In genomic region chr11:102211936-102212341, GRCm38 (mm10) we compare ENCODE assay signal across 11 mouse cellular contexts. TPM values are rescaled to one million over a fixed set of nuclear protein-coding genes. Genes with fewer than 3 reads are reported as not detected.
A peak's percentile ranks its signal among the peaks of the same experiment; 100 is the strongest.
DNase-seq lines count a peak whose midpoint lies in the region; ATAC-seq and TF ChIP-seq lines count a peak whose summit lies in the region.
"Had no signal": no experiment of that assay in that cellular context is flagged by ENCODE, and none has a peak within 500 bp of the region (broad histone marks: within the 10 kb centered on the region; RNA-seq: fewer than 3 reads in every experiment).

No protein-coding gene starts in this region.

- ATAC-seq in forebrain, embryonic 14.5 days: no peak
- ATAC-seq in forebrain, embryonic 12.5 days (ENCODE audit: low FRiP score): no peak
- ATAC-seq in kidney, embryonic 14.5 days (ENCODE audit: low FRiP score, low TSS enrichment): no peak
- 0 out of 2 replicates have a peak, but pooled peaks have one; percentile 12 for ATAC-seq in embryonic facial prominence, embryonic 15.5 days (ENCODE audit: insufficient number of reproducible peaks, low FRiP score, low TSS enrichment, low read depth)
- ATAC-seq in hindbrain, postnatal 0 days: no peak
- ATAC-seq: CD4-positive, CD25-positive, alpha-beta regulatory T cell, adult 4 months had no signal

- DNase-seq in forebrain, embryonic 14.5 days (ENCODE audit: low spot score): peak; percentile 32
- DNase-seq in kidney, postnatal 36 days: peak; percentile 47 to 69
- DNase-seq in heart, postnatal 4 days: peak; percentile 70
- no peak for DNase-seq in frontal cortex, postnatal 25 days (ENCODE audit: low spot score in 2 of 2)
- DNase-seq in hindbrain, postnatal 0 days (ENCODE audit: low spot score): no peak

- no peak overlapping the region for H3K9ac ChIP-seq in forebrain, embryonic 14.5 days (ENCODE audit: low read length)
- H3K9ac ChIP-seq in forebrain, embryonic 12.5 days: no peak overlapping the region
- H3K9ac ChIP-seq in kidney, embryonic 14.5 days (ENCODE audit: low read depth, low read length): no peak overlapping the region
- H3K9ac ChIP-seq in embryonic facial prominence, embryonic 15.5 days: no peak overlapping the region
- H3K9ac ChIP-seq in hindbrain, postnatal 0 days (replicated peaks; ENCODE audit: low read length): no peak overlapping the region

- no peak overlapping the region for H3K4me2 ChIP-seq in forebrain, embryonic 14.5 days (ENCODE audit: low read length)
- H3K4me2 ChIP-seq in forebrain, embryonic 12.5 days: no peak overlapping the region
- no peak overlapping the region for H3K4me2 ChIP-seq in kidney, embryonic 14.5 days (replicated peaks; ENCODE audit: low read depth, low read length)
- no peak overlapping the region for H3K4me2 ChIP-seq in embryonic facial prominence, embryonic 15.5 days (replicated peaks)
- no peak overlapping the region for H3K4me2 ChIP-seq in hindbrain, postnatal 0 days (ENCODE audit: low read depth, low read length)

- H3K36me3 ChIP-seq in forebrain, embryonic 14.5 days (ENCODE audit: control insufficient read depth, insufficient read depth, low read length): peaks cover 10% of the 10 kb centered on the region
- H3K36me3 ChIP-seq in forebrain, embryonic 12.5 days (replicated peaks): peaks cover 7% of the 10 kb centered on the region
- no peaks in the 10 kb centered on the region for H3K36me3 ChIP-seq in kidney, embryonic 14.5 days (ENCODE audit: control insufficient read depth, insufficient read depth, low read length)
- no peaks in the 10 kb centered on the region for H3K36me3 ChIP-seq in embryonic facial prominence, embryonic 15.5 days
- no peaks in the 10 kb centered on the region for H3K36me3 ChIP-seq in hindbrain, postnatal 0 days (ENCODE audit: insufficient read depth, low read length)

- no peaks in the 10 kb centered on the region for H3K27me3 ChIP-seq in forebrain, embryonic 14.5 days (replicated peaks; ENCODE audit: control insufficient read depth, insufficient read depth, low read length)
- no peaks in the 10 kb centered on the region for H3K27me3 ChIP-seq in forebrain, embryonic 12.5 days
- H3K27me3 ChIP-seq in kidney, embryonic 14.5 days (ENCODE audit: control insufficient read depth, insufficient read depth, low read length): no peaks in the 10 kb centered on the region
- H3K27me3 ChIP-seq in embryonic facial prominence, embryonic 15.5 days: no peaks in the 10 kb centered on the region
- H3K27me3 ChIP-seq in hindbrain, postnatal 0 days (ENCODE audit: insufficient read depth, low read length): no peaks in the 10 kb centered on the region

- no peak for TF ChIP-seq CTCF in hindbrain, postnatal 0 days (IDR thresholded peaks at IDR 0.05; ENCODE audit: low read depth)

- no peak overlapping the region for H3K4me3 ChIP-seq in forebrain, embryonic 14.5 days (ENCODE audit: low read depth, low read length)
- no peak overlapping the region for H3K4me3 ChIP-seq in forebrain, embryonic 12.5 days (replicated peaks)
- no peak overlapping the region for H3K4me3 ChIP-seq in kidney, embryonic 14.5 days (ENCODE audit: low read length)
- no peak overlapping the region for H3K4me3 ChIP-seq in embryonic facial prominence, embryonic 15.5 days (replicated peaks)
- no peak overlapping the region for H3K4me3 ChIP-seq in hindbrain, postnatal 0 days (ENCODE audit: low read length)
- H3K4me3 ChIP-seq: erythroblast, embryonic 14.5 days had no signal

- H3K27ac ChIP-seq in forebrain, embryonic 14.5 days (ENCODE audit: low read depth, low read length): no peak overlapping the region
- H3K27ac ChIP-seq in forebrain, embryonic 12.5 days: no peak overlapping the region
- no peak overlapping the region for H3K27ac ChIP-seq in kidney, embryonic 14.5 days (ENCODE audit: low read depth, low read length)
- H3K27ac ChIP-seq in embryonic facial prominence, embryonic 15.5 days (replicated peaks): peak overlapping the region; percentile 71
- no peak overlapping the region for H3K27ac ChIP-seq in hindbrain, postnatal 0 days
- H3K27ac ChIP-seq: kidney, postnatal 0 days had no signal

- H3K9me3 ChIP-seq in forebrain, embryonic 14.5 days (replicated peaks; ENCODE audit: control insufficient read depth, low read length): no peaks in the 10 kb centered on the region
- no peaks in the 10 kb centered on the region for H3K9me3 ChIP-seq in forebrain, embryonic 12.5 days
- no peaks in the 10 kb centered on the region for H3K9me3 ChIP-seq in kidney, embryonic 14.5 days (ENCODE audit: control insufficient read depth, low read length)
- H3K9me3 ChIP-seq in embryonic facial prominence, embryonic 15.5 days (replicated peaks): no peaks in the 10 kb centered on the region
- no peaks in the 10 kb centered on the region for H3K9me3 ChIP-seq in hindbrain, postnatal 0 days (ENCODE audit: low read length)

- WGBS in forebrain, embryonic 14.5 days: 52% methylated on average over 18 of the region's 18 CpGs
- 79% methylated on average over 18 of the region's 18 CpGs for WGBS in forebrain, embryonic 12.5 days
- whole genome bisulfite sequencing in kidney, embryonic 14.5 days: 49% methylated on average over 18 of the region's 18 CpGs
- 33% methylated on average over 18 of the region's 18 CpGs for WGBS in embryonic facial prominence, embryonic 15.5 days
- WGBS in hindbrain, postnatal 0 days: 43% methylated on average over 18 of the region's 18 CpGs

- peaks cover 30% of the 10 kb centered on the region for H3K4me1 ChIP-seq in forebrain, embryonic 14.5 days (ENCODE audit: control insufficient read depth, insufficient read depth, low read length)
- peaks cover 64% of the 10 kb centered on the region for H3K4me1 ChIP-seq in forebrain, embryonic 12.5 days
- H3K4me1 ChIP-seq in kidney, embryonic 14.5 days (ENCODE audit: control insufficient read depth, insufficient read depth, low read length): peaks cover 68% of the 10 kb centered on the region
- peaks cover 95% of the 10 kb centered on the region for H3K4me1 ChIP-seq in embryonic facial prominence, embryonic 15.5 days
- H3K4me1 ChIP-seq in hindbrain, postnatal 0 days (ENCODE audit: insufficient read depth, low read length): peaks cover 32% of the 10 kb centered on the region

RNA-seq across cellular contexts. Expression of gene Hdac5, which starts 18.0 kb away (rescaled TPM):
- 38.9 and 60.6 TPM in 2 replicates for polyA plus RNA-seq in forebrain, embryonic 14.5 days (2014; fragmentation: Nextera tagmentation; extraction: Ambion mirVana)
- polyA plus RNA-seq in forebrain, embryonic 12.5 days (2016; fragmentation: Nextera tagmentation; extraction: Ambion mirVana): 68.8 and 70.6 TPM in 2 replicates
- polyA plus RNA-seq in kidney, embryonic 14.5 days (2014; fragmentation: Nextera tagmentation; extraction: Ambion mirVana): 21.6 and 29.1 TPM in 2 replicates
- polyA plus RNA-seq in embryonic facial prominence, embryonic 15.5 days (2015; fragmentation: Nextera tagmentation; extraction: Ambion mirVana): 105 and 106 TPM in 2 replicates
- 10 to 100 TPM; 90.7 to 91.4 TPM for total RNA-seq in heart, postnatal 4 days (2021)
- 212 and 350 TPM in 2 replicates for total RNA-seq in hindbrain, postnatal 0 days (2014; rRNA removed)
- 61.2 and 61.9 TPM in 2 replicates for polyA plus RNA-seq in hindbrain, postnatal 0 days (2015; fragmentation: Nextera tagmentation; extraction: Ambion mirVana)

RNA-seq across cellular contexts. Expression of gene G6pc3, which starts 22.5 kb away (rescaled TPM):
- polyA plus RNA-seq in forebrain, embryonic 14.5 days (2014; fragmentation: Nextera tagmentation; extraction: Ambion mirVana): 24.6 and 24.8 TPM in 2 replicates
- 26.6 and 28.3 TPM in 2 replicates for polyA plus RNA-seq in forebrain, embryonic 12.5 days (2016; fragmentation: Nextera tagmentation; extraction: Ambion mirVana)
- polyA plus RNA-seq in kidney, embryonic 14.5 days (2014; fragmentation: Nextera tagmentation; extraction: Ambion mirVana): 42.5 and 50.6 TPM in 2 replicates
- polyA plus RNA-seq in embryonic facial prominence, embryonic 15.5 days (2015; fragmentation: Nextera tagmentation; extraction: Ambion mirVana): 29.8 and 31.7 TPM in 2 replicates
- total RNA-seq in heart, postnatal 4 days (2021): 10 to 100 TPM; 29.9 to 32.6 TPM
- total RNA-seq in hindbrain, postnatal 0 days (2014; rRNA removed): 67.5 and 70.1 TPM in 2 replicates
- 43.8 and 46.2 TPM in 2 replicates for polyA plus RNA-seq in hindbrain, postnatal 0 days (2015; fragmentation: Nextera tagmentation; extraction: Ambion mirVana)

RNA-seq across cellular contexts. Expression of gene Lsm12, which starts 26.8 kb away (rescaled TPM):
- 83.1 and 93.7 TPM in 2 replicates for polyA plus RNA-seq in forebrain, embryonic 14.5 days (2014; fragmentation: Nextera tagmentation; extraction: Ambion mirVana)
- polyA plus RNA-seq in forebrain, embryonic 12.5 days (2016; fragmentation: Nextera tagmentation; extraction: Ambion mirVana): 136 and 139 TPM in 2 replicates
- polyA plus RNA-seq in kidney, embryonic 14.5 days (2014; fragmentation: Nextera tagmentation; extraction: Ambion mirVana): 93.9 and 106 TPM in 2 replicates
- polyA plus RNA-seq in embryonic facial prominence, embryonic 15.5 days (2015; fragmentation: Nextera tagmentation; extraction: Ambion mirVana): 113 and 128 TPM in 2 replicates
- 10 to 100 TPM; 71.3 to 75.3 TPM for total RNA-seq in heart, postnatal 4 days (2021)
- total RNA-seq in hindbrain, postnatal 0 days (2014; rRNA removed): 65.7 and 167 TPM in 2 replicates
- polyA plus RNA-seq in hindbrain, postnatal 0 days (2015; fragmentation: Nextera tagmentation; extraction: Ambion mirVana): 147 and 153 TPM in 2 replicates

RNA-seq across cellular contexts. Expression of gene BC030867, which starts 36.7 kb away (rescaled TPM):
- 6.1 and 6.3 TPM in 2 replicates for polyA plus RNA-seq in forebrain, embryonic 14.5 days (2014; fragmentation: Nextera tagmentation; extraction: Ambion mirVana)
- polyA plus RNA-seq in forebrain, embryonic 12.5 days (2016; fragmentation: Nextera tagmentation; extraction: Ambion mirVana): 18.5 and 19.4 TPM in 2 replicates
- 18.2 and 22.9 TPM in 2 replicates for polyA plus RNA-seq in kidney, embryonic 14.5 days (2014; fragmentation: Nextera tagmentation; extraction: Ambion mirVana)
- polyA plus RNA-seq in embryonic facial prominence, embryonic 15.5 days (2015; fragmentation: Nextera tagmentation; extraction: Ambion mirVana): 13.6 and 16.0 TPM in 2 replicates
- total RNA-seq in heart, postnatal 4 days (2021): 1 to 10 TPM; 5.3 TPM
- 2.3 and 2.4 TPM in 2 replicates for total RNA-seq in hindbrain, postnatal 0 days (2014; rRNA removed)
- 2.1 and 2.3 TPM in 2 replicates for polyA plus RNA-seq in hindbrain, postnatal 0 days (2015; fragmentation: Nextera tagmentation; extraction: Ambion mirVana)

RNA-seq across cellular contexts. Expression of gene Tmem101, which starts 55.7 kb away (rescaled TPM):
- polyA plus RNA-seq in forebrain, embryonic 14.5 days (2014; fragmentation: Nextera tagmentation; extraction: Ambion mirVana): 32.5 and 33.6 TPM in 2 replicates
- 35.7 and 36.3 TPM in 2 replicates for polyA plus RNA-seq in forebrain, embryonic 12.5 days (2016; fragmentation: Nextera tagmentation; extraction: Ambion mirVana)
- polyA plus RNA-seq in kidney, embryonic 14.5 days (2014; fragmentation: Nextera tagmentation; extraction: Ambion mirVana): 26.5 and 28.2 TPM in 2 replicates
- polyA plus RNA-seq in embryonic facial prominence, embryonic 15.5 days (2015; fragmentation: Nextera tagmentation; extraction: Ambion mirVana): 39.4 and 39.9 TPM in 2 replicates
- 10 to 100 TPM; 15.0 to 15.4 TPM for total RNA-seq in heart, postnatal 4 days (2021)
- 37.4 and 45.4 TPM in 2 replicates for total RNA-seq in hindbrain, postnatal 0 days (2014; rRNA removed)
- polyA plus RNA-seq in hindbrain, postnatal 0 days (2015; fragmentation: Nextera tagmentation; extraction: Ambion mirVana): 40.6 and 42.5 TPM in 2 replicates

Comparison
In these comparisons a context has a peak if more than half of its experiments do, and no peak if none do; other contexts are left out.
1. DNase-seq: peak in forebrain, embryonic 14.5 days (single experiment), kidney, postnatal 36 days (2 of 2) and heart, postnatal 4 days (single experiment); none in frontal cortex, postnatal 25 days (0 of 2) and hindbrain, postnatal 0 days (single experiment).